Mouse (Mus musculus) embryonic fibroblast, embryonic 13.5 days (primary cell): ENCODE results near the gene Togaram1.

Experiments
- CTCF ChIP-seq: IDR thresholded peaks from 2 replicates; pipeline ENCODE4 v1.5.1; 2011; ENCODE audit warnings: mild to moderate bottlenecking, control low read depth, low read length, moderate library complexity, borderline replicate concordance; ENCODE audit not compliant: insufficient read depth
- POLR2A ChIP-seq: IDR thresholded peaks from 2 replicates; pipeline ENCODE4 v1.6.1; 2011; ENCODE audit warnings: low read depth, mild to moderate bottlenecking, control low read depth, low read length, moderate library complexity

DNA sequence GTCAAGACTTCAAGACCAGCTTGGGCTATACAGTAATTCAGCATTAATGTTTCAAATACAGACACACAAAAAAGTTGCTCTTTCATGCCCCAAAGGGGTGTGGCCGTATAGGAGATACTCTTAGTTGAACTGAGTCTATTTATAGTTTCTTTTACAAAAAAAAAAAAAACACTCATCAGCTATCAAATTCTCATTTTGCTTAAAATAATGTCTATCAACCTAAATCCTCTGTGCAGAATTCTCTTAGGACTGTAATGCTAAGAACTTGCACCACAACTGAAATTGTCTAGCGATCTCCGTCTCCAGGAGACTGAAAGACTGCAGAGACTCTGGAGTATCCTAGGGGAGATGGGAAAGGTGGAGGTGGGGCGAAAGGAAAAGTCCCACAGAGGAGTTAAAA lies 1.0 kb upstream of the Togaram1 start:
- TF ChIP-seq CTCF (no peak), POLR2A (no peak)
